Mouse (Mus musculus) hindbrain, embryonic 12.5 days (tissue): Measurements from ENCODE around the gene Nek11. TPM values are rescaled to one million over a fixed set of nuclear protein-coding genes. Genes with fewer than 3 reads are reported as not detected.

ENCODE experiments used
- ATAC-seq: fragments of 200-750 bp; cut with Nextera tagmentation; 2 replicates; pipeline ENCODE4 v1.8.0; 2017; ENCODE audit warnings: moderate TSS enrichment; ENCODE audit not compliant: low FRiP score
- H3K27ac ChIP-seq: fragments of 300-500 bp; sonication (generic); 2 replicates; pipeline ENCODE4 v1.5.1; 2016; ENCODE audit warnings: mild to moderate bottlenecking
- H3K27me3 ChIP-seq: fragments of 300-500 bp; sonication (generic); 2 replicates; pipeline ENCODE4 v1.6.1; 2016; ENCODE audit warnings: mild to moderate bottlenecking
- H3K36me3 ChIP-seq: fragments of 300-500 bp; sonication (generic); 2 replicates; pipeline ENCODE4 v1.6.1; 2016; ENCODE audit warnings: mild to moderate bottlenecking
- H3K4me1 ChIP-seq: fragments of 300-500 bp; sonication (generic); 2 replicates; pipeline ENCODE4 v1.6.1; 2016
- H3K4me2 ChIP-seq: fragments of 300-500 bp; sonication (generic); replicated peaks from 2 replicates; pipeline ENCODE4 v1.6.1; 2016; ENCODE audit warnings: mild to moderate bottlenecking
- H3K4me3 ChIP-seq: fragments of 300-500 bp; sonication (generic); 2 replicates; pipeline ENCODE4 v1.5.1; 2016; ENCODE audit warnings: mild to moderate bottlenecking
- H3K9ac ChIP-seq: fragments of 300-500 bp; sonication (generic); 2 replicates; pipeline ENCODE4 v1.6.1; 2016; ENCODE audit warnings: mild to moderate bottlenecking, moderate library complexity
- H3K9me3 ChIP-seq: fragments of 300-500 bp; sonication (generic); replicated peaks from 2 replicates; pipeline ENCODE4 v1.6.1; 2016; ENCODE audit warnings: mild to moderate bottlenecking
- WGBS: fragments of 180-500 bp; shearing (Covaris S2); methylation state at CpG from one replicate; pipeline ENCODE4 v1.1.7; 2016; 5-methylcytosine and 5-hydroxymethylcytosine counted together
- polyA plus RNA-seq: library from polyadenylated mRNA; unstranded; fragments of >200 nt; fragmentation: Nextera tagmentation; extraction: Ambion mirVana; gene quantifications from 2 replicates; pipeline ENCODE4 v1.2.1, GENCODE M21; 2016

Nek11 gene
- polyA plus RNA-seq, 1 experiment from 2014 or later, result 3.0 TPM

DNA sequence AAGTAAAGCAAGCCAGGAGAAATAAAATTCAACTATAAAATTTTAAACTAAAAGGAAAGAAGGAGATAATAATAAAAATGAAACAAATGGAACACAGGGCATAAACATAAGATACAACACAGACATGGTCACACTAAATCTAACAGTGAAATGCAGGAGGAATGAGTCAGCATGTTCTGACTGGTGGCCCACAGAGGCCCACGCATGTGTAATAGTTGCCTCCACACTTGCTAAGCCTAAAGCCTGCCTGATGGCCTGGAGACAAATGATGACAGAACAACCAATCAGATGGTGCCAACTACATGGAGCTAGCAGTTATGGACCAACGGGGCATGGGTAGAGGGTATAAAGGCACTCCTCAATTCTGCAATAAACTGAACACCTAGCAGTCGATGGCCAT lies 93.1 kb downstream of the Nek11 start:
- H3K9ac ChIP-seq, result no peak overlapping the region
- no peak overlapping the region for H3K4me2 ChIP-seq
- H3K27ac ChIP-seq, result no peak overlapping the region
- no peak overlapping the region for H3K4me3 ChIP-seq
- no peaks in the 10 kb centered on the region for H3K4me1 ChIP-seq
- WGBS, result 88% methylated on average over 3 of the region's 3 CpGs
- no peaks in the 10 kb centered on the region for H3K36me3 ChIP-seq
- H3K9me3 ChIP-seq, result no peaks in the 10 kb centered on the region
- no peaks in the 10 kb centered on the region for H3K27me3 ChIP-seq
- no peak for ATAC-seq

GRCm38 (mm10) chr9:105301396-105301795 lies 93.9 kb downstream of the Nek11 start:
- Histone ChIP-seq H3K27me3 (no peaks in the 10 kb centered on the region), H3K9ac (no peak overlapping the region), H3K4me1 (no peaks in the 10 kb centered on the region), H3K27ac (no peak overlapping the region), H3K4me3 (no peak overlapping the region), H3K4me2 (no peak overlapping the region), H3K9me3 (no peaks in the 10 kb centered on the region), H3K36me3 (no peaks in the 10 kb centered on the region)
- no peak for ATAC-seq
- 100% methylated on average over 1 of the region's 1 CpGs for WGBS

DNA sequence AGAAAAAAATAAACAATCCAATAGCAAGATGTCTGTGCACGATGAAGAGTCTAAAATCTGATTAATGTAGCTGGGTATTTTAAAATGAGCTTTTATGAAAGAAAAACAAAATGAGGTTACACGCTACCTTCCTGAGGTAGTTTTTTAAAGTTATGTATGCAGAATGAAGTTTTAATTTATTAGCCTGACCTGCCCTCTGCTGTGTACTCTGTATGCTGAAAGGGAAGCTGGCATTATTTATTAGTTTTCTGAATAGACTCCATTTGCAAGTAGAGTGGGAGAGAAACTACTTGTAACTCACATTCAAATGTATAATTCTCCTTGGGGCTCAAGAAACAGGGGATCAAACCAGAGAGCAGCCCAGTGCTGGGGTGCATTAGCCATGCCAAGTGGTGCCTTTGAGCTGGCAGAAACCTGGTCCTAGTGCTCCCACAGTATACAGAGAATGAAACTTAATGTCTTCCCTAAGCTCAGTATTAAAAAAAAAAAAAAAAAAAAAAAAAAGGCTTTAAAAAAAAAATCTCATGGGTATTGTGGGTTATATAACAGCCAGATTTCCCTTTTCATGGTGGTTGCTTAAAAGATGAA lies 94.5 kb downstream of the Nek11 start:
- no peak for ATAC-seq
- Histone ChIP-seq H3K4me1 (no peaks in the 10 kb centered on the region), H3K27me3 (no peaks in the 10 kb centered on the region), H3K27ac (no peak overlapping the region), H3K36me3 (no peaks in the 10 kb centered on the region), H3K4me3 (no peak overlapping the region), H3K9me3 (no peaks in the 10 kb centered on the region), H3K4me2 (no peak overlapping the region), H3K9ac (no peak overlapping the region)
- WGBS, result 66% methylated on average over 2 of the region's 2 CpGs

DNA sequence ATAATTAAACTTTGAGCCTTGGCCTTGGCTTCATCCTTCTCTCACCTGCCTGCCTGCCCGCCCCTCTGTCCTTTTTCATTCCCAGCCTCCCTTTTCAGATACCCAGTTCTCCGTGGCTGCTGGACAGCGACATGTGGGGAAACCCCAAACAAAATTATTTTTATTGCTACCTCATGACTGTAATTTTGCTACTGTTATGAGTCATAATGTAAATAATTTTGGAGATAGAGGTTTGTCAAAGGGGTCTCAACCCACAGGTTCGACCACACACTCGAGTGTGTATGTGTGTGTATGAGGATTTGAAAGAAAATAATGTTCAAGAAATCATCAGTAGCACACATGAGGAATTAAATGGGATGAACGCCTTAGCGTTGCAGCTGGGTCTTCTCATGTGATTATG lies 110.7 kb downstream of the Nek11 start:
- no peak overlapping the region for H3K27ac ChIP-seq
- no peak overlapping the region for H3K4me3 ChIP-seq
- H3K4me1 ChIP-seq, result no peaks in the 10 kb centered on the region
- no peaks in the 10 kb centered on the region for H3K9me3 ChIP-seq
- H3K4me2 ChIP-seq, result no peak overlapping the region
- no peak overlapping the region for H3K9ac ChIP-seq
- 42% methylated on average over 7 of the region's 7 CpGs for WGBS
- no peak for ATAC-seq
- no peaks in the 10 kb centered on the region for H3K36me3 ChIP-seq
- H3K27me3 ChIP-seq, result no peaks in the 10 kb centered on the region

GRCm38 (mm10) chr9:105282725-105283124 lies 112.6 kb downstream of the Nek11 start:
- no peaks in the 10 kb centered on the region for H3K27me3 ChIP-seq
- no peak for ATAC-seq
- WGBS, result 47% methylated on average over 4 of the region's 4 CpGs

DNA sequence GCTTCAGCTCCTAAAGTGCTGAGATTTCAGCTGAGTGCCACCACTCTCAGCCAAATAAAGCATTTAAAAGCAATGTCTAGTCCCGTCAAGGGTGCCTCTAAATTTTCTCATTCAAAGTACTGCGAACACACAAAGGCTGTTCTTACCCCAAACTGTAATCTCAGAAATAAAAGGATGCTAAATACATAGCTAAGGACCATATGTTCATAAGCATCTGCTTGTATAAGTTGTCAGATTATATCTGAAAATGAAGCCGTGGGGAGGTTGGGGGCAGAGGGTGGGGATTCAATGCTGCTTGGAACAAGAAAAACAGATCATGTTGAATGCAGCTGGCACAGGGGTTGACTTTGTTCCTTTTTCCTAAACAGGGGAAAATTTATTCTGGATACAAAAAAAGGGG lies 120.4 kb downstream of the Nek11 start:
- H3K27me3 ChIP-seq, result no peaks in the 10 kb centered on the region
- H3K9ac ChIP-seq, result no peak overlapping the region
- no peak overlapping the region for H3K4me3 ChIP-seq
- WGBS, result 74% methylated on average over 3 of the region's 3 CpGs
- peak overlapping the region; percentile 75 for H3K27ac ChIP-seq
- no peak for ATAC-seq
- no peaks in the 10 kb centered on the region for H3K36me3 ChIP-seq
- H3K9me3 ChIP-seq, result no peaks in the 10 kb centered on the region
- H3K4me1 ChIP-seq, result peaks cover 8% of the 10 kb centered on the region
- H3K4me2 ChIP-seq, result no peak overlapping the region

More at GRCm38 (mm10) chr9:105282725-105283124, 112.6 kb downstream of the Nek11 start:
- H3K9ac ChIP-seq, result no peak overlapping the region
- no peak overlapping the region for H3K4me3 ChIP-seq
- no peak overlapping the region for H3K27ac ChIP-seq
- no peaks in the 10 kb centered on the region for H3K36me3 ChIP-seq
- no peaks in the 10 kb centered on the region for H3K9me3 ChIP-seq
- no peak overlapping the region for H3K4me2 ChIP-seq
- H3K4me1 ChIP-seq, result no peaks in the 10 kb centered on the region

GRCm38 (mm10) chr9:105274286-105274685 lies 121.0 kb downstream of the Nek11 start:
- Histone ChIP-seq H3K4me2 (no peak overlapping the region), H3K9me3 (no peaks in the 10 kb centered on the region), H3K27me3 (no peaks in the 10 kb centered on the region), H3K9ac (no peak overlapping the region), H3K27ac (peak overlapping the region; percentile 75), H3K4me1 (peaks cover 8% of the 10 kb centered on the region), H3K36me3 (no peaks in the 10 kb centered on the region), H3K4me3 (no peak overlapping the region)
- 32% methylated on average over 6 of the region's 6 CpGs for WGBS
- ATAC-seq, result peak; percentile 71

- H3K9me3 ChIP-seq, result no peaks in the 10 kb centered on the region
- no peaks in the 10 kb centered on the region for H3K27me3 ChIP-seq
- H3K27ac ChIP-seq, result no peak overlapping the region
- no peaks in the 10 kb centered on the region for H3K36me3 ChIP-seq
- 15% methylated on average over 7 of the region's 7 CpGs for WGBS
- H3K4me2 ChIP-seq, result no peak overlapping the region
- no peak overlapping the region for H3K9ac ChIP-seq
- ATAC-seq, result no peak
- no peak overlapping the region for H3K4me3 ChIP-seq
- peaks cover 8% of the 10 kb centered on the region for H3K4me1 ChIP-seq
These were observed 123.1 kb downstream of the Nek11 start for GRCm38 (mm10) chr9:105272241-105272640.

GRCm38 (mm10) chr9:105263140-105263539 lies 132.2 kb downstream of the Nek11 start:
- H3K9me3 ChIP-seq, result no peaks in the 10 kb centered on the region
- no peak overlapping the region for H3K4me3 ChIP-seq
- ATAC-seq, result no peak
- H3K4me1 ChIP-seq, result 0 out of 2 replicates have a peak, but pooled peaks cover 2% of the 10 kb centered on the region
- no peak overlapping the region for H3K4me2 ChIP-seq
- 0 out of 2 replicates have a peak overlapping the region, but pooled peaks have one; percentile 35 for H3K27ac ChIP-seq
- H3K9ac ChIP-seq, result no peak overlapping the region
- H3K36me3 ChIP-seq, result no peaks in the 10 kb centered on the region
- no peaks in the 10 kb centered on the region for H3K27me3 ChIP-seq
- 69% methylated on average over 2 of the region's 2 CpGs for WGBS

DNA sequence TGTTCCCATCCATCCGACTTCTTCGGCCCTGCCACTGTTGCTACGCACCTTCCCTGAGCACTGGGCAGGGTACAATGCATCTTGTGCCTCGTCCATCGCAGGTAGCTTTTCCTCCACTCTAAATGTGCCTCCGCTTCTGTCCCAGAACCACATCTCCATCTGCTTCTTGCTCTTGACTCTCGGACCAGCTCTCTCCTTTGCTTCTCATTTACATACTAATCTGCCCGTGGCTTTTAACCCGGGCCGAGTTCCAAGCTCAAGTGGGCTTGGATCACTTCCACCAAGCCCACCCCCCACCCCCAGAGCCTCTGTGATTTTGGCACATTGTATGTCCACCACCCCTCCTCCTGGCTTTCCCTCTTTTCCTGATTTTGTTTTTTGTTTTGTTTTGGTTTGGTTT lies 137.7 kb downstream of the Nek11 start:
- Histone ChIP-seq H3K4me1 (0 out of 2 replicates have a peak, but pooled peaks cover 2% of the 10 kb centered on the region), H3K9me3 (no peaks in the 10 kb centered on the region), H3K27me3 (no peaks in the 10 kb centered on the region), H3K27ac (no peak overlapping the region), H3K4me3 (no peak overlapping the region), H3K4me2 (no peak overlapping the region), H3K36me3 (no peaks in the 10 kb centered on the region), H3K9ac (no peak overlapping the region)
- 77% methylated on average over 10 of the region's 10 CpGs for WGBS
- no peak for ATAC-seq

- Histone ChIP-seq H3K27me3 (no peaks in the 10 kb centered on the region), H3K9me3 (no peaks in the 10 kb centered on the region), H3K27ac (no peak overlapping the region), H3K36me3 (no peaks in the 10 kb centered on the region), H3K4me1 (0 out of 2 replicates have a peak, but pooled peaks cover 4% of the 10 kb centered on the region), H3K4me2 (no peak overlapping the region), H3K4me3 (no peak overlapping the region), H3K9ac (no peak overlapping the region)
- 92% methylated on average over 1 of the region's 1 CpGs for WGBS
- no peak for ATAC-seq
These were observed 141.2 kb downstream of the Nek11 start for GRCm38 (mm10) chr9:105254076-105254475.

- ATAC-seq, result no peak
- 0 out of 2 replicates have a peak, but pooled peaks cover 4% of the 10 kb centered on the region for H3K4me1 ChIP-seq
- WGBS, result 59% methylated on average over 4 of the region's 4 CpGs
- no peak overlapping the region for H3K4me3 ChIP-seq
- H3K9me3 ChIP-seq, result no peaks in the 10 kb centered on the region
- H3K27ac ChIP-seq, result peak overlapping the region; percentile 23; the same call in 1 of the 2 replicates
- H3K4me2 ChIP-seq, result no peak overlapping the region
- H3K36me3 ChIP-seq, result no peaks in the 10 kb centered on the region
- no peak overlapping the region for H3K9ac ChIP-seq
- H3K27me3 ChIP-seq, result no peaks in the 10 kb centered on the region
These were observed 142.8 kb downstream of the Nek11 start for GRCm38 (mm10) chr9:105252349-105253041.

DNA sequence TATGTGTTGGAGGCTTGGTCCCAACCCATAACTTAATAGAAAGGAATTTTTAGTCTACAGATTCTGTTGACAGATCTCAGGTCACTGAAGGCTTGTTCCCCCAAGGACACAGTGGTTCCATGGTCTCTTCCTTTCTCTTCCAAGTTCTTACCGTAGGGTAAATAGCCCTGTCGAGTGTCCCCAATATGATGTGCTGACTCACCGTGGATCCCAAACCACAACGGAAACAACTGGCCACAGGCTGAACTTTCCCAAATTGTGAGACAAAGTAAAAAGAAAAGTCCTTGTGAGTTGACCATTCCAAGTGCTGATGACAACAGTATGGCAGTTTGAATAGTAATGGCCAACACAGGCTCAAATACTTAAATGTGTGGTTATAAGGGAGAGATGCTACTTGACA lies 144.1 kb downstream of the Nek11 start:
- Histone ChIP-seq H3K27ac (no peak overlapping the region), H3K9ac (no peak overlapping the region), H3K4me3 (no peak overlapping the region), H3K27me3 (no peaks in the 10 kb centered on the region), H3K4me1 (0 out of 2 replicates have a peak, but pooled peaks cover 4% of the 10 kb centered on the region), H3K36me3 (no peaks in the 10 kb centered on the region), H3K9me3 (peaks cover 2% of the 10 kb centered on the region; the same call in 1 of the 2 replicates), H3K4me2 (no peak overlapping the region)
- 91% methylated on average over 4 of the region's 4 CpGs for WGBS
- no peak for ATAC-seq
